Mouse (Mus musculus) mesoderm, embryonic 11.5 days (tissue): ENCODE data around the gene Hccs.
"Not testable (repeated sequence)": the region's sequence is repeated elsewhere in the genome, so short reads cannot be mapped to it uniquely, and the experiment has no call there.

Experiments
- DNase-seq: peaks from one replicate; pipeline ENCODE4 v3.0.0-alpha.2; 2012; ENCODE audit warnings: low read depth, low spot score

The Hccs gene

GRCm38 (mm10) chrX:169319945-169320667 is at the start of gene Hccs:
Hccs (minus strand) TSS chrX:169320372.
- peak; percentile 92 for DNase-seq

- DNase-seq = peak; percentile 30
These were observed 37.1 kb upstream of the Hccs start for GRCm38 (mm10) chrX:169357146-169357772.

GRCm38 (mm10) chrX:169338213-169338612 is 18.0 kb upstream of the Hccs start:
- no peak for DNase-seq

GRCm38 (mm10) chrX:169337559-169337958 is 17.4 kb upstream of the Hccs start:
- no peak for DNase-seq

- peak; percentile 39 for DNase-seq
These were observed 12.1 kb upstream of the Hccs start for GRCm38 (mm10) chrX:169332264-169332663.

- DNase-seq = no peak
These were observed 5.9 kb upstream of the Hccs start for GRCm38 (mm10) chrX:169325929-169326595.

GRCm38 (mm10) chrX:169320668-169321005 is 465 bp upstream of the Hccs start:
- not testable (repeated sequence) for DNase-seq

- no peak for DNase-seq
These were observed 959 bp downstream of the Hccs start for GRCm38 (mm10) chrX:169319066-169319760.

GRCm38 (mm10) chrX:169308559-169308958 is 11.6 kb downstream of the Hccs start:
- no peak for DNase-seq

GRCm38 (mm10) chrX:169303945-169304344 is 16.2 kb downstream of the Hccs start:
- DNase-seq = peak; percentile 44

- DNase-seq = no peak
These were observed 17.7 kb downstream of the Hccs start for GRCm38 (mm10) chrX:169302271-169303045.

- DNase-seq = peak; percentile 18
These were observed 20.6 kb downstream of the Hccs start for GRCm38 (mm10) chrX:169299579-169299978.

GRCm38 (mm10) chrX:169263433-169264172 is 56.6 kb downstream of the Hccs start:
- no peak for DNase-seq

GRCm38 (mm10) chrX:169262212-169262611 is 58.0 kb downstream of the Hccs start:
- peak; percentile 6 for DNase-seq

GRCm38 (mm10) chrX:169261034-169261433 is 59.1 kb downstream of the Hccs start:
- no peak for DNase-seq

- no peak for DNase-seq
These were observed 63.4 kb downstream of the Hccs start for GRCm38 (mm10) chrX:169256741-169257140.

GRCm38 (mm10) chrX:169255915-169256314 is 64.3 kb downstream of the Hccs start:
- no peak for DNase-seq

- no peak for DNase-seq
These were observed 97.7 kb downstream of the Hccs start for GRCm38 (mm10) chrX:169222357-169223062.

- no peak for DNase-seq
These were observed 100.1 kb downstream of the Hccs start for GRCm38 (mm10) chrX:169220064-169220463.

GRCm38 (mm10) chrX:169210019-169210418 is 110.2 kb downstream of the Hccs start:
- no peak for DNase-seq
